Mouse (Mus musculus): ENCODE results near the gene Cdc20.

Cdc20 gene

GRCm38 (mm10) chr4:118417112-118417797 lies 19.9 kb downstream of the Cdc20 start:
- no peak for DNase-seq

GRCm38 (mm10) chr4:118416329-118416728 lies 20.8 kb downstream of the Cdc20 start:
- DNase-seq: no peak

GRCm38 (mm10) chr4:118415779-118416178 lies 21.4 kb downstream of the Cdc20 start:
- DNase-seq: no peak

GRCm38 (mm10) chr4:118413553-118413952 lies 23.6 kb downstream of the Cdc20 start:
- no peak for DNase-seq

GRCm38 (mm10) chr4:118410871-118411270 lies 26.3 kb downstream of the Cdc20 start:
- no peak for DNase-seq

- peak; percentile 97 for DNase-seq
These were observed 27.8 kb downstream of the Cdc20 start, which contains the start of the genes Szt2 and Med8 for GRCm38 (mm10) chr4:118409142-118409900. Gene Szt2, minus strand, starts transcription at chr4:118409273. Gene Med8, plus strand, starts transcription at chr4:118409337.

- no peak for DNase-seq
These were observed 34.5 kb downstream of the Cdc20 start for GRCm38 (mm10) chr4:118402701-118403100.

- no peak for DNase-seq
These were observed 35.2 kb downstream of the Cdc20 start for GRCm38 (mm10) chr4:118401918-118402317.

GRCm38 (mm10) chr4:118401421-118401820 lies 35.7 kb downstream of the Cdc20 start:
- DNase-seq: no peak

- DNase-seq: no peak
These were observed 38.8 kb downstream of the Cdc20 start for GRCm38 (mm10) chr4:118398400-118398799.

- DNase-seq: no peak
These were observed 40.7 kb downstream of the Cdc20 start for GRCm38 (mm10) chr4:118396433-118396832.

GRCm38 (mm10) chr4:118395289-118395688 lies 41.9 kb downstream of the Cdc20 start:
- DNase-seq: no peak

- DNase-seq: no peak
These were observed 42.6 kb downstream of the Cdc20 start for GRCm38 (mm10) chr4:118394505-118394904.

GRCm38 (mm10) chr4:118390146-118390545 lies 47.0 kb downstream of the Cdc20 start:
- DNase-seq: no peak

- DNase-seq: no peak
These were observed 49.8 kb downstream of the Cdc20 start for GRCm38 (mm10) chr4:118387316-118387715.

- no peak for DNase-seq
These were observed 53.9 kb downstream of the Cdc20 start for GRCm38 (mm10) chr4:118383271-118383670.

Data from retina, postnatal 1 day (tissue).